Mouse (Mus musculus): Measurements from ENCODE around the gene Gosr2. TPM values are rescaled to one million over a fixed set of nuclear protein-coding genes. Genes with fewer than 3 reads are reported as not detected.

The Gosr2 gene
- total and polyA plus RNA-seq, 2 experiments = 52.8 to 70.2 TPM

- Histone ChIP-seq H3K36me3 (ENCODE audit: control insufficient read depth, insufficient read depth, low read length) (no peaks in the 10 kb centered on the region), H3K79me2 (ENCODE audit: control insufficient read depth, insufficient read depth, low read length) (no peaks in the 10 kb centered on the region), H3K9ac (ENCODE audit: low read depth, low read length) (no peak overlapping the region), H3K27me3 (ENCODE audit: control insufficient read depth, insufficient read depth, low read length) (no peaks in the 10 kb centered on the region), H3K4me3 (ENCODE audit: insufficient read depth, low read depth, low read length) (no peak overlapping the region), H3K27ac (replicated peaks; ENCODE audit: insufficient read depth, low read depth, low read length) (no peak overlapping the region), H3K4me1 (ENCODE audit: control insufficient read depth, insufficient read depth, low read length) (no peaks in the 10 kb centered on the region)
- DNase-seq (ENCODE audit: extremely low read depth, low read depth, low spot score) = no peak
- 88% methylated on average over 5 of the region's 5 CpGs for WGBS
- TF ChIP-seq POLR2A (IDR thresholded peaks at IDR 0.05; ENCODE audit: extremely low read depth, insufficient read depth, low read length) (no peak), CTCF (IDR thresholded peaks at IDR 0.05; ENCODE audit: low read depth, low read length) (no peak)
Observed at GRCm38 (mm10) chr11:103719436-103719835, 21.7 kb upstream of the Gosr2 start.

GRCm38 (mm10) chr11:103716971-103717370 is 19.3 kb upstream of the Gosr2 start:
- 73% methylated on average over 9 of the region's 9 CpGs for WGBS
- Histone ChIP-seq H3K4me3 (ENCODE audit: insufficient read depth, low read depth, low read length) (no peak overlapping the region), H3K36me3 (ENCODE audit: control insufficient read depth, insufficient read depth, low read length) (no peaks in the 10 kb centered on the region), H3K79me2 (ENCODE audit: control insufficient read depth, insufficient read depth, low read length) (no peaks in the 10 kb centered on the region), H3K27me3 (ENCODE audit: control insufficient read depth, insufficient read depth, low read length) (no peaks in the 10 kb centered on the region), H3K27ac (replicated peaks; ENCODE audit: insufficient read depth, low read depth, low read length) (no peak overlapping the region), H3K9ac (ENCODE audit: low read depth, low read length) (no peak overlapping the region), H3K4me1 (ENCODE audit: control insufficient read depth, insufficient read depth, low read length) (no peaks in the 10 kb centered on the region)
- DNase-seq (ENCODE audit: extremely low read depth, low read depth, low spot score) = no peak
- no peak for TF ChIP-seq CTCF (IDR thresholded peaks at IDR 0.05; ENCODE audit: low read depth, low read length)
- TF ChIP-seq POLR2A (IDR thresholded peaks at IDR 0.05; ENCODE audit: extremely low read depth, insufficient read depth, low read length) = no peak

GRCm38 (mm10) chr11:103714074-103714473 is 16.4 kb upstream of the Gosr2 start:
- Histone ChIP-seq H3K27ac (replicated peaks; ENCODE audit: insufficient read depth, low read depth, low read length) (no peak overlapping the region), H3K27me3 (ENCODE audit: control insufficient read depth, insufficient read depth, low read length) (no peaks in the 10 kb centered on the region), H3K9ac (ENCODE audit: low read depth, low read length) (no peak overlapping the region), H3K79me2 (ENCODE audit: control insufficient read depth, insufficient read depth, low read length) (no peaks in the 10 kb centered on the region), H3K4me1 (ENCODE audit: control insufficient read depth, insufficient read depth, low read length) (no peaks in the 10 kb centered on the region), H3K36me3 (ENCODE audit: control insufficient read depth, insufficient read depth, low read length) (no peaks in the 10 kb centered on the region), H3K4me3 (ENCODE audit: insufficient read depth, low read depth, low read length) (no peak overlapping the region)
- TF ChIP-seq POLR2A (IDR thresholded peaks at IDR 0.05; ENCODE audit: extremely low read depth, insufficient read depth, low read length) = no peak
- no peak for TF ChIP-seq CTCF (IDR thresholded peaks at IDR 0.05; ENCODE audit: low read depth, low read length)
- no peak for DNase-seq (ENCODE audit: extremely low read depth, low read depth, low spot score)
- 76% methylated on average over 2 of the region's 2 CpGs for WGBS

- Histone ChIP-seq H3K79me2 (ENCODE audit: control insufficient read depth, insufficient read depth, low read length) (no peaks in the 10 kb centered on the region), H3K27me3 (ENCODE audit: control insufficient read depth, insufficient read depth, low read length) (no peaks in the 10 kb centered on the region), H3K27ac (replicated peaks; ENCODE audit: insufficient read depth, low read depth, low read length) (no peak overlapping the region), H3K4me1 (ENCODE audit: control insufficient read depth, insufficient read depth, low read length) (peaks cover 3% of the 10 kb centered on the region; the same call in 1 of the 2 replicates), H3K36me3 (ENCODE audit: control insufficient read depth, insufficient read depth, low read length) (no peaks in the 10 kb centered on the region), H3K4me3 (ENCODE audit: insufficient read depth, low read depth, low read length) (no peak overlapping the region), H3K9ac (ENCODE audit: low read depth, low read length) (no peak overlapping the region)
- TF ChIP-seq CTCF (IDR thresholded peaks at IDR 0.05; ENCODE audit: low read depth, low read length) (no peak), POLR2A (IDR thresholded peaks at IDR 0.05; ENCODE audit: extremely low read depth, insufficient read depth, low read length) (no peak)
- 77% methylated on average over 28 of the region's 28 CpGs for WGBS
- no peak for DNase-seq (ENCODE audit: extremely low read depth, low read depth, low spot score)
Observed at GRCm38 (mm10) chr11:103711851-103712587, 14.3 kb upstream of the Gosr2 start.

GRCm38 (mm10) chr11:103709982-103710381 is 12.3 kb upstream of the Gosr2 start:
- no peak overlapping the region for H3K27ac ChIP-seq (replicated peaks; ENCODE audit: insufficient read depth, low read depth, low read length)
- WGBS = 97% methylated on average over 1 of the region's 1 CpGs
- H3K4me3 ChIP-seq (ENCODE audit: insufficient read depth, low read depth, low read length) = no peak overlapping the region
- no peak overlapping the region for H3K9ac ChIP-seq (ENCODE audit: low read depth, low read length)
- H3K4me1 ChIP-seq (ENCODE audit: control insufficient read depth, insufficient read depth, low read length) = peaks cover 3% of the 10 kb centered on the region; the same call in 1 of the 2 replicates
- DNase-seq (ENCODE audit: extremely low read depth, low read depth, low spot score) = no peak
- TF ChIP-seq POLR2A (IDR thresholded peaks at IDR 0.05; ENCODE audit: extremely low read depth, insufficient read depth, low read length) (no peak), CTCF (IDR thresholded peaks at IDR 0.05; ENCODE audit: low read depth, low read length) (no peak)
- no peaks in the 10 kb centered on the region for H3K79me2 ChIP-seq (ENCODE audit: control insufficient read depth, insufficient read depth, low read length)
- no peaks in the 10 kb centered on the region for H3K27me3 ChIP-seq (ENCODE audit: control insufficient read depth, insufficient read depth, low read length)
- H3K36me3 ChIP-seq (ENCODE audit: control insufficient read depth, insufficient read depth, low read length) = no peaks in the 10 kb centered on the region

- TF ChIP-seq CTCF (IDR thresholded peaks at IDR 0.05; ENCODE audit: low read depth, low read length) (no peak), POLR2A (IDR thresholded peaks at IDR 0.05; ENCODE audit: extremely low read depth, insufficient read depth, low read length) (no peak)
- WGBS = 55% methylated on average over 8 of the region's 8 CpGs
Observed at GRCm38 (mm10) chr11:103707005-103707404, 9.3 kb upstream of the Gosr2 start.

More at GRCm38 (mm10) chr11:103707005-103707404, 9.3 kb upstream of the Gosr2 start:
- H3K27me3 ChIP-seq (ENCODE audit: control insufficient read depth, insufficient read depth, low read length) = no peaks in the 10 kb centered on the region
- H3K27ac ChIP-seq (replicated peaks; ENCODE audit: insufficient read depth, low read depth, low read length) = 0 out of 2 replicates have a peak overlapping the region, but pooled peaks have one; percentile 22
- no peaks in the 10 kb centered on the region for H3K36me3 ChIP-seq (ENCODE audit: control insufficient read depth, insufficient read depth, low read length)
- no peak for DNase-seq (ENCODE audit: extremely low read depth, low read depth, low spot score)
- peaks cover 3% of the 10 kb centered on the region; the same call in 1 of the 2 replicates for H3K4me1 ChIP-seq (ENCODE audit: control insufficient read depth, insufficient read depth, low read length)
- H3K4me3 ChIP-seq (ENCODE audit: insufficient read depth, low read depth, low read length) = no peak overlapping the region
- H3K9ac ChIP-seq (ENCODE audit: low read depth, low read length) = no peak overlapping the region
- no peaks in the 10 kb centered on the region for H3K79me2 ChIP-seq (ENCODE audit: control insufficient read depth, insufficient read depth, low read length)
